Mouse (Mus musculus) heart, embryonic 11.5 days (tissue): Measurements from ENCODE around the gene Pgpep1. TPM values are rescaled to one million over a fixed set of nuclear protein-coding genes. Genes with fewer than 3 reads are reported as not detected.
A peak's percentile ranks its signal among the peaks of the same experiment; 100 is the strongest.

Source experiments
- ATAC-seq: fragments of 200-750 bp; cut with Nextera tagmentation; replicated peaks from 2 replicates; pipeline ENCODE4 v1.8.0; 2017; ENCODE audit warnings: moderate library complexity; ENCODE audit not compliant: insufficient number of reproducible peaks, low FRiP score, low TSS enrichment
- H3K27ac ChIP-seq: fragments of 300-500 bp; sonication (generic); 2 replicates; pipeline ENCODE4 v1.5.1; 2014; ENCODE audit warnings: mild to moderate bottlenecking, low read depth, low read length
- H3K27me3 ChIP-seq: fragments of 300-500 bp; sonication (generic); 2 replicates; pipeline ENCODE4 v1.6.1; 2014; ENCODE audit warnings: mild to moderate bottlenecking, low read length, mixed read lengths; ENCODE audit not compliant: control insufficient read depth, insufficient read depth
- H3K36me3 ChIP-seq: fragments of 300-500 bp; sonication (generic); 2 replicates; pipeline ENCODE4 v1.6.1; 2014; ENCODE audit warnings: mild to moderate bottlenecking, low read length, moderate library complexity, mixed read lengths; ENCODE audit not compliant: control insufficient read depth, insufficient read depth
- H3K4me1 ChIP-seq: fragments of 300-500 bp; sonication (generic); 2 replicates; pipeline ENCODE4 v1.6.1; 2014; ENCODE audit warnings: low read length; ENCODE audit not compliant: control insufficient read depth, insufficient read depth
- H3K4me2 ChIP-seq: fragments of 300-500 bp; sonication (generic); 2 replicates; pipeline ENCODE4 v1.6.1; 2014; ENCODE audit warnings: mild to moderate bottlenecking, moderate library complexity
- H3K4me3 ChIP-seq: fragments of 300-500 bp; sonication (generic); 2 replicates; pipeline ENCODE4 v1.5.1; 2014; ENCODE audit warnings: low read depth, low read length
- H3K9ac ChIP-seq: fragments of 300-500 bp; sonication (generic); 2 replicates; pipeline ENCODE4 v1.6.1; 2014; ENCODE audit warnings: mild to moderate bottlenecking, low read depth, low read length, moderate library complexity
- H3K9me3 ChIP-seq: fragments of 300-500 bp; sonication (generic); replicated peaks from 2 replicates; pipeline ENCODE4 v1.6.1; 2016; ENCODE audit warnings: low read length; ENCODE audit not compliant: control insufficient read depth
- WGBS: fragments of 180-500 bp; shearing (Covaris S2); extraction: QIAGEN DNeasy Blood & Tissue Kit; methylation state at CpG from one replicate; pipeline ENCODE4 v1.1.7; 2014; ENCODE audit not compliant: insufficient replicate concordance; 5-methylcytosine and 5-hydroxymethylcytosine counted together
- polyA plus RNA-seq: library from polyadenylated mRNA; unstranded; fragments of >200 nt; fragmentation: Nextera tagmentation; extraction: Ambion mirVana; gene quantifications from 2 replicates; pipeline ENCODE4 v1.2.1, GENCODE M21; 2014

Gene Pgpep1
- polyA plus RNA-seq, 1 experiment from 2014 or later, result 41.6 TPM

DNA sequence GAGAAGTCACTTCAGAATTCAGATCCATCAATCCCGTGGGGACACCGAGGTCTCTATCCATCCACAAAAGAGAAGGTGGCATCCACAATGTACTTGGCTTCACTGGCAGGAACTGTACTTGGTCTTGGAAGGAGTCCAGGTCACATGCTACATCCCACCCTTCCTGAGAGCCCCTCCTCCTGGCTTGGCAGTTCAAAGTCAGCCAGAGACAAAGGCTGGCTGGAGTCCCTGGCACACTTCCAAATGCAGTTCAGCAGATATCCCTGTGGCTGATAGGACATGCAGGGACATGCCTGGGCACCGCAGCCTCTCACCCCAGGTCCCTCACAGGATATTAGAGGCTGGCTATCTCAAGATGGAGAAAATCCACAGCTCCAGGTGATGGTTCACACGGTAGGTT, 10.9 kb downstream of the Pgpep1 start:
- H3K36me3 ChIP-seq, result peaks cover 10% of the 10 kb centered on the region; the same call in 1 of the 2 replicates
- H3K4me2 ChIP-seq, result 0 out of 2 replicates have a peak overlapping the region, but pooled peaks have one; percentile 2
- WGBS, result 39% methylated on average over 4 of the region's 4 CpGs
- peak; percentile 62 for ATAC-seq
- no peaks in the 10 kb centered on the region for H3K27me3 ChIP-seq
- H3K4me1 ChIP-seq, result peaks cover 41% of the 10 kb centered on the region
- H3K9ac ChIP-seq, result no peak overlapping the region
- H3K9me3 ChIP-seq, result no peaks in the 10 kb centered on the region
- H3K4me3 ChIP-seq, result no peak overlapping the region
- H3K27ac ChIP-seq, result peak overlapping the region; percentile 65

DNA sequence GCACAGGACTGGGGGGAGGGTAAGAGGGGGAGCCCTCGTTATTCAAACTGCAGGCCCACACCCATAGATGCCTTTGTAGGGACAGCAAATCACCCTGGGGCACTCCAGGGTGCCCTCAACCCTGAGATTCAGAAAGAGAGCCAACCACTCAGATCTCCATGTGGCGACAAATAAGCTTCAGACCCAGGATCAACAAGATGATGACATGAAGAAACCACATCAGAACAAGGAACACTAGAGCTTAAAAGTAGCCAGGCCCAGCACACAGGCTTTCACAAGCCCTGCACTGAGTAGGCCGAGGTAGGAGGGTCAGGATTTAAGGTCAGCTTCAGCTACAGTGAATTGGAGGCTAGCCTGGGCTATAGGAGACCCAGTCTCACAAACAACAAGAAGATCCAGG, 11.3 kb downstream of the Pgpep1 start:
- ATAC-seq, result no peak
- Histone ChIP-seq H3K9me3 (no peaks in the 10 kb centered on the region), H3K4me2 (0 out of 2 replicates have a peak overlapping the region, but pooled peaks have one; percentile 2), H3K4me1 (peaks cover 41% of the 10 kb centered on the region), H3K9ac (no peak overlapping the region), H3K27me3 (no peaks in the 10 kb centered on the region), H3K36me3 (peaks cover 10% of the 10 kb centered on the region; the same call in 1 of the 2 replicates), H3K27ac (peak overlapping the region; percentile 65), H3K4me3 (no peak overlapping the region)
- WGBS, result 59% methylated on average over 3 of the region's 3 CpGs

DNA sequence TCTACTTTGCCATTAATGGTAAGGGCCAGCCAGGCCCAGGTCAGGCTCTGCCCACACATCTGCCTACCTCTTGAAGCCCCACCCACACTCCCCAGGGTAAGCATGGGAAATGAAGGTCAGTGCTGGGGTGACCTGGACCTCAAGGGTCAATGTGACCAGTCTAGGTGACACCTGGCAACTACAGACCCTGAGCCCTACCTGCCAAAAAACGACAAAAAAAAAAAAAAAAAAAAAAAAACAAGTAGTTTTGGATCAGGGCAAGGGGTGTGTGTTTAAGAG, 12.1 kb downstream of the Pgpep1 start:
- Histone ChIP-seq H3K9ac (no peak overlapping the region), H3K27ac (peak overlapping the region; percentile 73), H3K36me3 (peaks cover 8% of the 10 kb centered on the region; the same call in 1 of the 2 replicates), H3K9me3 (no peaks in the 10 kb centered on the region), H3K4me2 (no peak overlapping the region), H3K4me1 (peaks cover 41% of the 10 kb centered on the region), H3K27me3 (no peaks in the 10 kb centered on the region), H3K4me3 (no peak overlapping the region)
- 14% methylated on average over 1 of the region's 1 CpGs for WGBS
- ATAC-seq, result no peak

DNA sequence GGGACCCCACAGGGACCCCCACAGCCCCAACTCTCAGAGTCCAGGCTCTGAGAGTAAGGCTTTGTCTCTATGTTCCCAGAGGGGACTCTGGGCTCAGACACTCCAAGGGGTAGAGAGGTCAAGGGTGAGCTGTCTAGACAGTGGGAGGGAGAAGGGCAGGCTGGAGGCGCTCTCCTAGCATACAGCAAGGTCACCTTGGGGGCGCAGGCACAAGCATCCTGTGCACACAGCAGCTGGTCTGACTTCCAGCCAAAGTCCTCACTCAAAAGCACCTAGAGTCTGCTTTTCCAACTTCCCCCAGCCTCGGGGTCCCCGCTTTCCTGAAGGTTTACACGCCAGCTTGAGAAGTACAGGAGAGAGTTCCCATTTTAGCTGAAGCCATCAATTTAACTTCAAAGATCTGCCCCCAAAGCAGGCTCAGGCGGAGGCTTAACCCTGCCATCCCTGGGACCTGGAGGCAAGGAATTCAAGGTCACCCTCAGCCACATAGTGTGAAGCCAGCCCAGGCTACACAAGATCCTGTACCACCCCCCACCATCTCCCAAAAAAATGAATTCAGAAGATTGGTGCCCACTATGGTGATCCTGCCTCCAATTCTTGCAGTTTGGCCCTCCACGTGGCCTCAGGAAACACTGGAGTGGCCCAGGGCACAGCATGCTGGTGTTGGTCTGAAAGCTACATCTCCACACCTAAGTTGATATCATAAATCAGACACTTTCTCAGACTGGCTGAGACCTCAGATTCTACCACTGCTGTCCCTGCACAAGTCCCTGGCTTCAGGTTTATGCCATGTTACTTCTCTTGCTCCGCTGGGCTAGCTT, 12.6 kb downstream of the Pgpep1 start:
- WGBS, result 53% methylated on average over 8 of the region's 8 CpGs
- H3K27me3 ChIP-seq, result no peaks in the 10 kb centered on the region
- H3K36me3 ChIP-seq, result peaks cover 7% of the 10 kb centered on the region; the same call in 1 of the 2 replicates
- no peak overlapping the region for H3K4me2 ChIP-seq
- peaks cover 41% of the 10 kb centered on the region for H3K4me1 ChIP-seq
- 0 out of 2 replicates have a peak, but pooled peaks have one; percentile 31 for ATAC-seq
- H3K9ac ChIP-seq, result peak overlapping the region; percentile 40; the same call in 1 of the 2 replicates
- H3K4me3 ChIP-seq, result no peak overlapping the region
- H3K9me3 ChIP-seq, result no peaks in the 10 kb centered on the region
- H3K27ac ChIP-seq, result peak overlapping the region; percentile 73

DNA sequence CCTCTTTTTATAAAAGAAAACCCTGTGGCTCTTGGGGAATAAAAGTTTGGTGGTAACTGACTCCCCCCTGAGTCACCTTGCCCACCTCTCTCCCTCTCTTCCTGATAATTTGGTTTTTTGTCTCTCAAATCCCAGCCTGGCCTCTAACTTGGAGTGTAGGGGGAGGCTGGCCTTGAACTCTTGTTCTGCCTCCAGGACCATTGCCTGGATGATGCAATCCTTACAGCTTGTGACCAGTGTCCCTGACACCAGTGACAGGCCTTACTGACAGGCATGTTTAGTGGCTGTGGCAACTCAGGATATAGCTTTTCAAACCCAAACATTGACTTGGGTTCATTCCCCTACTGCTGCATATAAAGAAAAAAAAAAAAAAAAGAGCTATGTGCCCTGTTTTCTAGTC, 13.4 kb downstream of the Pgpep1 start:
- Histone ChIP-seq H3K9me3 (no peaks in the 10 kb centered on the region), H3K36me3 (peaks cover 2% of the 10 kb centered on the region; the same call in 1 of the 2 replicates), H3K27ac (peak overlapping the region; percentile 73), H3K4me1 (peaks cover 41% of the 10 kb centered on the region), H3K27me3 (no peaks in the 10 kb centered on the region), H3K4me3 (no peak overlapping the region), H3K9ac (no peak overlapping the region), H3K4me2 (no peak overlapping the region)
- no peak for ATAC-seq

DNA sequence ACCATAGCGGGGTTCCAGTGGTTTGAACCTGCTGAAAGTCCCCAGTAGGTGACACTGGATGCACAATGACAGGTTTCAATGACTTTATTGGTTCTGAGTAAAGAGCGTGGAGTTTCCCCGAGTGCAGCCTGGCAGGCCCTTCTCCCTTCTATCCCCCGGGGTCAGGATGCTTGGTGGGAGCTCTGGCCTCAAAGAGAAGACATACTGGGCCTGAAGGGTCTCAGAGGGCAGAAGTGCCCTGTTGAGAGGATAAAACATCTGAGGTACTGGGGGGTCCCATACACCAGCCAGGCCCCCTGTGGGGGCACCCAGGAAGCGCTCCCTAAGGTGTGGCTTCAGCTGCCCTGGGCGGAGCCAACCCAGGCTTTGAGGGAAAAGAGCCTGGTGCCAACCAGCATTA, 13.8 kb downstream of the Pgpep1 start:
- Histone ChIP-seq H3K4me1 (peaks cover 41% of the 10 kb centered on the region), H3K27me3 (no peaks in the 10 kb centered on the region), H3K27ac (no peak overlapping the region), H3K9ac (no peak overlapping the region), H3K36me3 (peaks cover 2% of the 10 kb centered on the region; the same call in 1 of the 2 replicates), H3K4me2 (no peak overlapping the region), H3K4me3 (no peak overlapping the region), H3K9me3 (no peaks in the 10 kb centered on the region)
- no peak for ATAC-seq
- WGBS, result 67% methylated on average over 6 of the region's 6 CpGs

DNA sequence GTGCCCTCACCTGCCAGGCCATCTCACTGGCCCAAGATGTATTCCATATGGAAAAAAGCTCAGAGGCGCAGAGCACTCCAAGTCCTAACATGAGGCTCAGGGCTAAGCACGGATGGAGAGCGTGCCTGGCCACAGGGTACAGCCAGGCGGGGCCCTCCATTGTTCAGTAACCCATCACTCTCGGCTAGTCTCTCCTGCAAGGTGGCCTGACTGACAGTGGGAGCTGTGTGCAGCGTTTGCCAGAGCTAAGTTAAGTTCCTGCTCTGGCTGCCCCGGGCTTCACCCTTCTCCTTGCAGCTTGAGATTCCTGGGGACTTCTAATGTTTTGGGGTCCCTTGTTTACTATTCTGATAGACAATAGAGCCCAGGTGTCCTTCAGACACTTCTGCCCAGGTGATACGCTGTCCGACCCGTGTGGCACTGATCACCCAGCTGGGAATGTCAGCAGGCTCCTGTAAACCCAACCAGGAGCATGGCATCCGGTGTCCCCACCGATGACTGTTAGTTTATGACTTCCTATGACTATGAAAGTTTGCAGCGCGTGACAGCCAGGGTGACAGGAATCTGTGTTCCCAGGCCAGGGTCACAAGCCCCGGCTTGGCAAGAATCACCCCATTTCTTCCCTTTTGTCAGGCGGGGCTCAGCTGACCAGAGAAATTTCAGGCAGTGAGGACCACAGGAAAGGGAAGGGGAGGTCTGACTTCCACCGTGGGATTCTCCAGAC, 14.5 kb downstream of the Pgpep1 start:
- Histone ChIP-seq H3K9ac (peak overlapping the region; percentile 24; the same call in 1 of the 2 replicates), H3K4me3 (no peak overlapping the region), H3K27me3 (no peaks in the 10 kb centered on the region), H3K4me2 (no peak overlapping the region), H3K27ac (no peak overlapping the region), H3K9me3 (no peaks in the 10 kb centered on the region), H3K4me1 (peaks cover 41% of the 10 kb centered on the region), H3K36me3 (no peaks in the 10 kb centered on the region)
- 64% methylated on average over 17 of the region's 17 CpGs for WGBS
- no peak for ATAC-seq

DNA sequence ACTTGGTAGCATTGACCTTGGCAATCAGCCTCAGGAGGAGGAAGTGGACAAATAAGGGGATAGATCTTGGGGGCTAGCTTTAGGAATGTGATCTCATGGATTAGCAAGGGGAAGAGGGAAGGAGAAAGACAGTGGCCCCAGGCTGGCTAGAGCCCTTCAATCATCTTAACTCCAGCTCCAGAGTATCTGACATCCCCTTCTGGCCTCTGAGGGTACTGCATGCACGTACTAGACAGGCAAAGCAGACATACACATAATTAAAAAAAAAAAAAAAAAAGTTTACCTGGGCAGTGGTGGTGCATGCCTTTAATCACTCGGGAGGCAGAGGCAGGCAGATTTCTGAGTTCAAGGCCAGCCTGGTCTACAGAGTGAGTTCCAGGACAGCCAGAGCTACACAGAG, 16.1 kb downstream of the Pgpep1 start:
- Histone ChIP-seq H3K36me3 (no peaks in the 10 kb centered on the region), H3K27me3 (no peaks in the 10 kb centered on the region), H3K9ac (no peak overlapping the region), H3K4me1 (peaks cover 34% of the 10 kb centered on the region), H3K4me2 (no peak overlapping the region), H3K27ac (no peak overlapping the region), H3K4me3 (no peak overlapping the region), H3K9me3 (no peaks in the 10 kb centered on the region)
- WGBS, result 72% methylated on average over 2 of the region's 2 CpGs
- ATAC-seq, result no peak
